Mouse (Mus musculus): ENCODE measurements around the gene Ppp2r3c.
"Not testable (repeated sequence)": the region's sequence is repeated elsewhere in the genome, so short reads cannot be mapped to it uniquely, and the experiment has no call there.

Ppp2r3c gene

GRCm38 (mm10) chr12:55272243-55272642 is 30.6 kb downstream of the Ppp2r3c start:
- no peak for DNase-seq (ENCODE audit: low spot score)

DNA sequence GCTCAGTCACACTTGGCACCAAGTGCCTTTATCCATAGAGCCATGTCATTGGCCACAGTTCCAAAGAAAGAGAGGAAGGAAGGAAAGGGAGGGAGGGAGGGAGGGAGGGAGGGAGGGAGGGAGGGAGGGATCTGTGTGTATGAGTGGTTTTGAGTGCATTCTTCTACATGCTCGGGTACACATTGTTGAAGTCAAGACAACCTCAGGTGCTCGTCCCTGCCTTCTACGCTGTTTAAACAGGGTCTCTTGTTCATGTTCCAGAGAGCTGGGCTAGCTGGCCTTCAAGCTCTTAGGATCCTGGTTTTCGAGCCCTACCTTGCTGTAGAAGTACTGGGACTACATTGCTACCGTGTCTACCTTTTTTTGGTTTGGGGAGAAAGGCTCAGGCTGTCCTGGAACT is 39.4 kb downstream of the Ppp2r3c start:
- not testable (repeated sequence) for DNase-seq (ENCODE audit: low spot score)

- DNase-seq (ENCODE audit: low spot score) = not testable (repeated sequence)
Observed at GRCm38 (mm10) chr12:55261950-55262349, 40.8 kb downstream of the Ppp2r3c start.

- not testable (repeated sequence) for DNase-seq (ENCODE audit: low spot score)
Observed at GRCm38 (mm10) chr12:55242243-55242642, 60.6 kb downstream of the Ppp2r3c start.

- peak; percentile 5 for DNase-seq (ENCODE audit: low spot score)
Observed at GRCm38 (mm10) chr12:55230520-55230861, 72.3 kb downstream of the Ppp2r3c start.

GRCm38 (mm10) chr12:55229626-55230519 is 72.9 kb downstream of the Ppp2r3c start, which contains the start of gene Srp54c:
Gene Srp54c (plus strand): TSS chr12:55230168.
- not testable (repeated sequence) for DNase-seq (ENCODE audit: low spot score)
